Mouse (Mus musculus) cerebellum, adult 2 months (tissue): Measurements from ENCODE around the gene Rcor1. TPM values are rescaled to one million over a fixed set of nuclear protein-coding genes. Genes with fewer than 3 reads are reported as not detected.

Experiments used
- DNase-seq, 2 experiments: peaks; one replicate each; pipeline ENCODE4 v3.0.0; 2021
- H3K27ac ChIP-seq: fragments of 200-500 bp; 2 replicates; pipeline ENCODE4 v1.5.1; 2012; ENCODE audit warnings: low read length, control low read depth, inconsistent platforms; ENCODE audit not compliant: insufficient read depth
- H3K27me3 ChIP-seq: fragments of 200-500 bp; 2 replicates; pipeline ENCODE4 v1.6.1; 2012; ENCODE audit warnings: inconsistent platforms, mild to moderate bottlenecking, low read length, moderate library complexity; ENCODE audit not compliant: control insufficient read depth, insufficient read depth
- H3K4me1 ChIP-seq: fragments of 200-500 bp; 2 replicates; pipeline ENCODE4 v1.6.1; 2011; ENCODE audit warnings: low read length; ENCODE audit not compliant: control insufficient read depth, insufficient read depth
- H3K4me3 ChIP-seq: fragments of 200-500 bp; replicated peaks from 2 replicates; pipeline ENCODE3; 2011; ENCODE audit warnings: mild to moderate bottlenecking, low read depth, low read length, control low read depth; ENCODE audit not compliant: insufficient read depth
- CTCF ChIP-seq: fragments of 200-500 bp; IDR thresholded peaks from 2 replicates; pipeline ENCODE4 v1.5.1; 2011; ENCODE audit warnings: low read depth, mild to moderate bottlenecking, control low read depth, low read length, moderate library complexity, borderline replicate concordance; ENCODE audit not compliant: insufficient read depth
- POLR2A ChIP-seq: fragments of 200-500 bp; IDR thresholded peaks from 2 replicates; pipeline ENCODE4 v1.6.1; 2011; ENCODE audit warnings: low read length, control low read depth, borderline replicate concordance; ENCODE audit not compliant: insufficient read depth
- WGBS: fragments of 180-500 bp; shearing (Covaris S2); methylation state at CpG from one replicate; pipeline ENCODE4 v1.1.7; 2018; 5-methylcytosine and 5-hydroxymethylcytosine counted together
- polyA plus RNA-seq: library from polyadenylated mRNA; depleted of rRNA; stranded (reverse); fragments of >200 nt; gene quantifications from 2 replicates; pipeline ENCODE4 v1.2.3, GENCODE M21; 2012

The Rcor1 gene
- polyA plus RNA-seq, 1 experiment = 15.8 TPM

- DNase-seq = peak in 1 of 2 experiments; percentile 40
- TF ChIP-seq POLR2A = no peak
- TF ChIP-seq CTCF = peak; percentile 37; the same call in 1 of the 2 replicates
Observed at GRCm38 (mm10) chr12:111143005-111143508, 103.9 kb downstream of the Rcor1 start.

DNA sequence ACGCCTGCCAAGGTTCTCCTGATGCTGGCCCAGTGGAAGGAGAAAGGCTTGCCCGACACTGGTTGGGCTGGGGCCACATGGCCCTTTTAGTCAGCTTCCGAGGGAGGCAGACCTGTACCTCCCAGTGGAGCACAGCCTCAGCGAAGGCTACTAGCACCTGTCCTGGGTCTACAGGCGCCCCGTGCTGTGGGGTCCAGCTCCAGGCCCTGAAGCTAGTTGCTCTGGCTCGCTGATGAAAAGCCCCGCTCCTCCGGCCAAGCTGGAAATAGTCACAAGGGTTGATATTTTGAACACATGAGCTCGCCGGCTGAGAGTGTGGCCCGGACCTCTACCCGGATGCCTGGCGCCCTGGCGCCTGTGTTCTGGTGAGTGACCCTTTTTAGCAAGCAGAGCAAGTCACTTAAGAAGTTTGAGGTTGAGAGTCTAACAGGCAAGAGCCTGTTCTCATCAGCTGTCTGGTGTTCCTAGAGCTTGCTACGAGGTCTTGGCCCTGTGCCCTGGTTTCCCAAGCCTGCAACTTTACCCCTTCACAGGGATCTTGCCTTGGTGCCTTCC lies 104.4 kb downstream of the Rcor1 start:
- Histone ChIP-seq H3K4me3 (no peak overlapping the region), H3K27me3 (no peaks in the 10 kb centered on the region), H3K4me1 (no peaks in the 10 kb centered on the region), H3K27ac (no peak overlapping the region)
- peak in 1 of 2 experiments; percentile 15 for DNase-seq
- TF ChIP-seq CTCF (no peak), POLR2A (no peak)
- 34% methylated on average over 16 of the region's 16 CpGs for WGBS

More at GRCm38 (mm10) chr12:111143005-111143508, 103.9 kb downstream of the Rcor1 start:
- H3K27ac ChIP-seq = no peak overlapping the region
- no peaks in the 10 kb centered on the region for H3K4me1 ChIP-seq
- WGBS = 18% methylated on average over 12 of the region's 12 CpGs
- no peak overlapping the region for H3K4me3 ChIP-seq
- no peaks in the 10 kb centered on the region for H3K27me3 ChIP-seq

DNA sequence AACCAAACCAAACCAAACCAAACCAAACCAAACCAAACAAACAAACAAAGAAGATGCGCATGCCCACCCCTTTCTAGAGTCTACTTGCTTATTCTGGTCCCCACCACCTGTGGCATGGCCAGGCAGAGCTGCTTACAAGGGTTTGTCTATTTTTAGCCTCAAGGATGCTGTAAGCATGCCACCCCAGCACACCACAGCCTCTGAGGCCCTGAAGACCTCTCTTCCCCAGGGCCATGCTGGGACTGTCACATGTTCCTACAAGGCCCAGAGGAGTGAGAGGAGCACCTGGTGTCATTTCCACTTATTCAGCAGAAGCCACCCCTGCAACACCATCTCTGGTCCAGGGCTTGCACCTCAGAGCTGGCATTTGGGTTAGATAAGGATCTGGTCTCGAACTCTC lies 105.4 kb downstream of the Rcor1 start:
- H3K4me3 ChIP-seq = no peak overlapping the region
- WGBS = 96% methylated on average over 2 of the region's 2 CpGs
- H3K27ac ChIP-seq = no peak overlapping the region
- DNase-seq = no peak
- no peaks in the 10 kb centered on the region for H3K4me1 ChIP-seq
- no peak for TF ChIP-seq CTCF
- no peak for TF ChIP-seq POLR2A
- no peaks in the 10 kb centered on the region for H3K27me3 ChIP-seq

DNA sequence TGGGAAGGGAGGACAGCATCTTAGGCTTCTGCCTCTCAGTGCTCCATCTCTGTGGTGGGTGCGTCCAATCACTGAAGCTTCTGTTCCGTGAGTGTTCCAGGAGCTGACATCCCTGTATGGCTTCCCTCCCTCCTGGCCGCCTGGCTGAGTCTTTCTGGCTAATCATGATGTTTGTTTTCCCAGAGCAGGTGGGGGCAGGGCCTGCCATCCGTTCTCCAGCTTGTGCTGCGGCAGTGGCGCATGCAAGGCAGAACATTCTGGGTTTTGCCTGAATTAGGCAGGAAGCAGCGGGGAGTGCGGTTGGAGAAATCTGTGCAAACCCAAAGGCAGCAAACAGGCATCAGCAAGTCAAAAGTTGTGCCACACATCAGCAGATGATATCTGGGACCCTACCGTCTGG lies 106.1 kb downstream of the Rcor1 start:
- TF ChIP-seq POLR2A = no peak
- no peak for TF ChIP-seq CTCF

DNA sequence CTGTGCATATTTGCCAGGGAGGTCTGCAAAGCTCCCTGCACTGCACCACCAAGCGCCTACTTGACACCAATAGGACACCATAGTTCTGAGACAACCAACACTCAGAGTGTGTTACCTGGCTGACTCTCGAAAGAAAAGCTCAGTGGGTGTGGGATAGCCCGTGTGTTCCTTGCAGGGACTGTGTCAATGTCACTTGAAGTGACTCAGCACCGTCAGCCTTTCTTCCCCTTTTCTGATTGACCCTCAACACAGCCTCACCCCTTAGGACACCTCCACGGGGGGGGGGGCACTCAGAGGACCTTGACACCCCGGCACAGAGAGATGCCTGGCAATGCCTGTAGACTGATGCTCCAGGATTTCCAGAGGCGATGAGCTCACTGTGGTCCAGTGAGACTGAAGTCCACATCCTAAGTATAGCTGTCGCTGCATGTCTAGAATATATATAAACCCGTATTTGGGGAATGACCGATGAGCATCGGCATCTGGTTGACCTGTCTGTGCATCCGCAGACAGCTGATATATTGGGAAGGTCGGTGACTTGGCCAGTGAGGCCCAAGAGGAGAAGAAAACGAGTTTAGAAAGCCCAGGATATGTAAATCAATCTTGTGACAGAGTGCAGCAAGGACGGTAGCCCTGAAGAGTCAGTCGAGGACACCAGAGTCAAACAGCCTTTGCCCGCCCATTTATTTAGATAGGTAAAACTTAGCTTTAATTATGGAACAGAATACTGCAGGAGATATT lies 110.5 kb downstream of the Rcor1 start:
- DNase-seq = no peak
- Histone ChIP-seq H3K27me3 (no peaks in the 10 kb centered on the region), H3K4me1 (peaks cover 6% of the 10 kb centered on the region), H3K27ac (no peak overlapping the region), H3K4me3 (no peak overlapping the region)
- no peak for TF ChIP-seq POLR2A
- no peak for TF ChIP-seq CTCF
- WGBS = 79% methylated on average over 17 of the region's 17 CpGs

More for the DNA sequence above, 106.1 kb downstream of the Rcor1 start:
- Histone ChIP-seq H3K4me3 (no peak overlapping the region), H3K27ac (no peak overlapping the region), H3K4me1 (no peaks in the 10 kb centered on the region), H3K27me3 (no peaks in the 10 kb centered on the region)
- WGBS = 53% methylated on average over 9 of the region's 9 CpGs
- DNase-seq = no peak

DNA sequence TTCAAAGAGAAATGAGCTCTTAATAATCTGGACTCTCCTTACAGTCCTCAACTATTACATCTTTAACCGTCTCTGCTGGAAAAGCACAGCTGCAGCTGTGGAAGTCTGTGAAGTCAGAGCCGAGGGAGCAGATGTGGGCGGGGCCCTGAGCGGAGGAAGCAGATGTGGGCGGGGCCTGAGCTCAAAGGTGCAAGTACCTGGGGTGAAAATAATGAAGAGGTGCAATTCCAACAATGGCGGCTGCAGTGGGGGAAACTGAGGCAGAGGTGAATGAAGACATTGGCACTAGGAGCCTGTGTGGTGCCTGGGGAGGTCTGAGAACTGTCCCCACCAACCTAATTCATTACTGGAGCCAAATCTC lies 111.1 kb downstream of the Rcor1 start:
- no peak overlapping the region for H3K4me3 ChIP-seq
- no peaks in the 10 kb centered on the region for H3K27me3 ChIP-seq
- no peak for TF ChIP-seq POLR2A
- no peak for TF ChIP-seq CTCF
- DNase-seq = no peak
- 34% methylated on average over 6 of the region's 6 CpGs for WGBS
- H3K27ac ChIP-seq = no peak overlapping the region
- H3K4me1 ChIP-seq = peaks cover 6% of the 10 kb centered on the region

DNA sequence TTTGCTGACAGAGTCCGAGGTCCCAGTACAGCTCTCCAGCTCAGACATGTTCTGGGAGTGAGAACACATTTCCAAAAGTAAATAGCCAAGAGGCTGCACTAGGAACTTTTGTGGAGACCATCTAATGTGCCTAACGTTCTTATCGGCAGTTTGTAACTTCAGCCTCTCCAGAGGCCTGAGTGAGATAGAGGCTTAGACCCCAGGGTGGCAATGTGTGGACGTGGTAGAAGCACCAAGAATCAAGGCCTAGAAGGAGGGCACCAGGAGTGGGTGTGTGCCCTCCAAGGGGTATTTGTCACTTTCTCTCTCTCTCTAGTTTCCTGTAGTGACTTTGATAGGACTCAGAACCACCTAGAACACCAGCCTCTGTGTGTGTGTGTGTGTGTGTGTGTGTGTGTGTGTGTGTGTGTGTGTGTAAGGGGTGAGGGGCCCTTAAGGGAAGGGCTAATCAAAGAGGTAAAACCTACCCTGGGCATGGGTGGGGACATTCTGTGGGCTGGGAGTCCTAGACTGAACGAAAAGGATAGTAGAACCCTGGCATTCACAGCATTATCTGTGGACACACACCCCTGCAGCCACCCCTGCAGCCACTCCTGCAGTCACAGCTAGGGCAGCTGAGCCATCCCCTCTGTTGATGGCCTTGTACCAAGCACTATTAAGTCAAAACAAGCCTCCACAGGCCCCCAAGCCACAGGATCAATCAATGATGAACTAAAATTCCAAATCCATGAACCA lies 112.4 kb downstream of the Rcor1 start:
- no peaks in the 10 kb centered on the region for H3K27me3 ChIP-seq
- H3K4me1 ChIP-seq = peaks cover 6% of the 10 kb centered on the region
- no peak for DNase-seq
- no peak overlapping the region for H3K4me3 ChIP-seq
- no peak overlapping the region for H3K27ac ChIP-seq
- WGBS = 96% methylated on average over 5 of the region's 5 CpGs
- no peak for TF ChIP-seq POLR2A
- no peak for TF ChIP-seq CTCF

- Histone ChIP-seq H3K27ac (no peak overlapping the region), H3K27me3 (no peaks in the 10 kb centered on the region), H3K4me1 (peaks cover 6% of the 10 kb centered on the region), H3K4me3 (no peak overlapping the region)
- TF ChIP-seq POLR2A = no peak
- no peak for TF ChIP-seq CTCF
- 73% methylated on average over 6 of the region's 6 CpGs for WGBS
- DNase-seq = no peak
Observed at GRCm38 (mm10) chr12:111152579-111152978, 113.4 kb downstream of the Rcor1 start.
